Mouse (Mus musculus) limb, embryonic 14.5 days (tissue): Measurements from ENCODE around the gene Dyrk1a. TPM values are rescaled to one million over a fixed set of nuclear protein-coding genes. Genes with fewer than 3 reads are reported as not detected.
A peak's percentile ranks its signal among the peaks of the same experiment; 100 is the strongest.

ENCODE experiments used
- ATAC-seq: fragments of 200-750 bp; cut with Nextera tagmentation; 2 replicates; pipeline ENCODE4 v1.8.0; 2017; ENCODE audit warnings: low read depth, moderate number of reproducible peaks, moderate TSS enrichment; ENCODE audit not compliant: low FRiP score
- DNase-seq: peaks from one replicate; pipeline ENCODE4 v3.0.0-alpha.2; 2015; ENCODE audit warnings: low spot score
- H3K27ac ChIP-seq: fragments of 300-500 bp; sonication (generic); replicated peaks from 2 replicates; pipeline ENCODE4 v1.5.1; 2014; ENCODE audit warnings: low read depth, mild to moderate bottlenecking, low read length, moderate library complexity, mixed read lengths
- H3K27me3 ChIP-seq: fragments of 300-500 bp; sonication (generic); 2 replicates; pipeline ENCODE4 v1.6.1; 2014; ENCODE audit warnings: low read length, mixed read lengths; ENCODE audit not compliant: control insufficient read depth, insufficient read depth
- H3K36me3 ChIP-seq: fragments of 300-500 bp; sonication (generic); 2 replicates; pipeline ENCODE4 v1.6.1; 2014; ENCODE audit warnings: mild to moderate bottlenecking, low read length, moderate library complexity, mixed read lengths; ENCODE audit not compliant: control insufficient read depth, insufficient read depth
- H3K4me1 ChIP-seq: fragments of 300-500 bp; sonication (generic); 2 replicates; pipeline ENCODE4 v1.6.1; 2014; ENCODE audit warnings: antibody characterized with exemption, low read length, mixed read lengths; ENCODE audit not compliant: control insufficient read depth, insufficient read depth
- H3K4me2 ChIP-seq: fragments of 300-500 bp; sonication (generic); replicated peaks from 2 replicates; pipeline ENCODE4 v1.6.1; 2014; ENCODE audit warnings: low read depth, mild to moderate bottlenecking, low read length, moderate library complexity; ENCODE audit not compliant: severe bottlenecking
- H3K4me3 ChIP-seq: fragments of 300-500 bp; sonication (generic); replicated peaks from 2 replicates; pipeline ENCODE4 v1.5.1; 2014; ENCODE audit warnings: low read length
- H3K9ac ChIP-seq: fragments of 300-500 bp; sonication (generic); 2 replicates; pipeline ENCODE4 v1.6.1; 2014; ENCODE audit warnings: mild to moderate bottlenecking, low read depth, low read length, moderate library complexity; ENCODE audit not compliant: severe bottlenecking
- H3K9me3 ChIP-seq: fragments of 300-500 bp; sonication (generic); 2 replicates; pipeline ENCODE4 v1.6.1; 2016; ENCODE audit warnings: low read length; ENCODE audit not compliant: control insufficient read depth
- POLR2A ChIP-seq: fragments of 200-500 bp; IDR thresholded peaks from 2 replicates; pipeline ENCODE4 v1.8.0; 2012; ENCODE audit warnings: inconsistent platforms, mild to moderate bottlenecking, moderate library complexity, borderline replicate concordance; ENCODE audit not compliant: insufficient read depth, insufficient read length; ENCODE audit errors: extremely low read depth
- WGBS: fragments of 180-500 bp; shearing (Covaris S2); extraction: QIAGEN DNeasy Blood & Tissue Kit; methylation state at CpG from one replicate; pipeline ENCODE4 v1.1.7; 2014; 5-methylcytosine and 5-hydroxymethylcytosine counted together
- polyA plus RNA-seq, 2 experiments: library from polyadenylated mRNA; depleted of rRNA in 1 of 2; stranded (reverse) in 1 of 2; unstranded in 1 of 2; fragments of >200 nt; fragmentation: Nextera tagmentation in 1 of 2; extraction: Ambion mirVana in 1 of 2; gene quantifications; 2 replicates each; pipeline versions ENCODE4 v1.2.1 to v1.2.3; 2012 to 2014

Gene Dyrk1a
- polyA plus RNA-seq, 2 experiments, result 12.3 to 35.0 TPM

DNA sequence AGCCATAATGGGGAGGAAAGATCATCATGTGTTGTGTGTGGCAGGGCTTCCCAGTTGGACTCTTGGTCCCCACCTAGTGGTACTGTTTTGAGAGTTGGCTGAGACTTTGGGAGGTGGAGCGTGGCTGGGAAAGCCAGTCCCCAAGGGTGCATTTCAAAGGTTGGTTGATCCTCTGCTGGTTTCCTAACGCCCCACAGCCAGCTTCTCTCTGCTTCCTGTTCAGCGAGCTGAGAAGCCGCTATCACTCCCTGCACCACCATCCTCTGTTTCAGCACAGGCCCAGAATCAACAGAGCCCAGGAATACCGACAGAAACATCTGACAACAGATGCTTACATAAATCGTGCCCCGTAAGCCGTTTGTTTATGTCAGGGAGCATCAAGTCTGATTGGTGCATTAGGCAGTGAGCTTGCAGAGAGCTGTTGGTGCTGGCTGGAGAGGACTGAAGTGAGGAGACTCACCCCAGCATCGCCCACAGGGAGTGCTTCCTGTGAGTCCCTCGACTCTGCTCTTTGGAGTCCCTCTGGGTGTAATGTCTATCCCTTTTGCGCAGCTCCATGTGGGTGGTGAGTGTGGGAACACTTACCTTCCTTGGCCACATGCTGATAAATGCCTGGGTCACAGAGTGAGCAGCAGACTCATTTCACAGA lies 174.2 kb downstream of the Dyrk1a start:
- Histone ChIP-seq H3K4me2 (peak overlapping the region; percentile 38), H3K9ac (no peak overlapping the region), H3K4me1 (0 out of 2 replicates have a peak, but pooled peaks cover 8% of the 10 kb centered on the region)

DNA sequence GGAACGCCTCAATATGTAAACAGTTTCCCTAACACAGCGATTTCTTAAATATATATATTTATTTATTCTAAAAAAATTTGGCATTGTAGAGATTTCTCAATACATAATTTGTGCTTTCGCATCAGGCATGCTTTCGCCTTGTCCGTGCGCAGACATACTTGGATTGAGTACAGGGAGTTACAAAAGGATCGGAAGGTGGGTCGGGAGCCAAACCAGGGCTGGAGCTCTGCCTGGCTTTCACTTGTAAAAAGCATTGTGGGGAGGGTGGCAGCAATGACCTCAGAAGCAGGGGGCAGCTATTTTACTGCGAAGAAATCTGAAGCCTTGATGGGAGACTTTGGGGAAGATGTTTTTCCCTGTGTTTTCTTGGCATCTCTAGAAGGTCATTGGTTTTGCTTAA lies 175.2 kb downstream of the Dyrk1a start:
- H3K9ac ChIP-seq, result no peak overlapping the region
- H3K27me3 ChIP-seq, result no peaks in the 10 kb centered on the region
- no peaks in the 10 kb centered on the region for H3K9me3 ChIP-seq
- no peak overlapping the region for H3K27ac ChIP-seq
- ATAC-seq (no peak), DNase-seq (no peak)
- no peak for TF ChIP-seq POLR2A
- WGBS, result 68% methylated on average over 9 of the region's 9 CpGs
- H3K4me2 ChIP-seq, result no peak overlapping the region
- 0 out of 2 replicates have a peak, but pooled peaks cover 8% of the 10 kb centered on the region for H3K4me1 ChIP-seq
- H3K4me3 ChIP-seq, result no peak overlapping the region
- no peaks in the 10 kb centered on the region for H3K36me3 ChIP-seq

More for the DNA sequence above, 174.2 kb downstream of the Dyrk1a start:
- peak; percentile 62; the same call in 1 of the 2 replicates for ATAC-seq
- peak overlapping the region; percentile 15 for H3K4me3 ChIP-seq
- WGBS, result 3% methylated on average over 11 of the region's 11 CpGs
- H3K36me3 ChIP-seq, result no peaks in the 10 kb centered on the region
- no peak for TF ChIP-seq POLR2A
- no peak overlapping the region for H3K27ac ChIP-seq
- H3K27me3 ChIP-seq, result no peaks in the 10 kb centered on the region
- H3K9me3 ChIP-seq, result no peaks in the 10 kb centered on the region
- peak; percentile 76 for DNase-seq

Other genes with a start within 250 kb of the Dyrk1a start
- gene Ripply3, start 241.6 kb upstream of the Dyrk1a start, polyA plus RNA-seq (2012; rRNA removed), result 2.3 and 2.9 TPM in 2 replicates
- 5.2 TPM in 2 replicates for gene Ripply3, start 241.6 kb upstream of the Dyrk1a start, polyA plus RNA-seq (2014; fragmentation: Nextera tagmentation; extraction: Ambion mirVana)
- 113 and 123 TPM in 2 replicates for gene Ttc3, start 199.4 kb upstream of the Dyrk1a start, polyA plus RNA-seq (2012; rRNA removed)
- gene Ttc3, start 199.4 kb upstream of the Dyrk1a start, polyA plus RNA-seq (2014; fragmentation: Nextera tagmentation; extraction: Ambion mirVana), result 294 and 297 TPM in 2 replicates
- 75.3 and 83.2 TPM in 2 replicates for gene Pigp, start 198.2 kb upstream of the Dyrk1a start, polyA plus RNA-seq (2012; rRNA removed)
- gene Pigp, start 198.2 kb upstream of the Dyrk1a start, polyA plus RNA-seq (2014; fragmentation: Nextera tagmentation; extraction: Ambion mirVana), result 86.3 and 101 TPM in 2 replicates
- gene Vps26c, start 43.2 kb upstream of the Dyrk1a start, polyA plus RNA-seq (2012; rRNA removed), result 50.3 and 55.3 TPM in 2 replicates
- 55.0 and 55.7 TPM in 2 replicates for gene Vps26c, start 43.2 kb upstream of the Dyrk1a start, polyA plus RNA-seq (2014; fragmentation: Nextera tagmentation; extraction: Ambion mirVana)